Mouse (Mus musculus) R1 (cell line): ENCODE measurements around the gene Rnasek.

Experiments used
- DNase-seq: peaks from one replicate; pipeline ENCODE4 v3.0.0-alpha.2; 2018; ENCODE audit warnings: low read depth, low spot score

Gene Rnasek

DNA sequence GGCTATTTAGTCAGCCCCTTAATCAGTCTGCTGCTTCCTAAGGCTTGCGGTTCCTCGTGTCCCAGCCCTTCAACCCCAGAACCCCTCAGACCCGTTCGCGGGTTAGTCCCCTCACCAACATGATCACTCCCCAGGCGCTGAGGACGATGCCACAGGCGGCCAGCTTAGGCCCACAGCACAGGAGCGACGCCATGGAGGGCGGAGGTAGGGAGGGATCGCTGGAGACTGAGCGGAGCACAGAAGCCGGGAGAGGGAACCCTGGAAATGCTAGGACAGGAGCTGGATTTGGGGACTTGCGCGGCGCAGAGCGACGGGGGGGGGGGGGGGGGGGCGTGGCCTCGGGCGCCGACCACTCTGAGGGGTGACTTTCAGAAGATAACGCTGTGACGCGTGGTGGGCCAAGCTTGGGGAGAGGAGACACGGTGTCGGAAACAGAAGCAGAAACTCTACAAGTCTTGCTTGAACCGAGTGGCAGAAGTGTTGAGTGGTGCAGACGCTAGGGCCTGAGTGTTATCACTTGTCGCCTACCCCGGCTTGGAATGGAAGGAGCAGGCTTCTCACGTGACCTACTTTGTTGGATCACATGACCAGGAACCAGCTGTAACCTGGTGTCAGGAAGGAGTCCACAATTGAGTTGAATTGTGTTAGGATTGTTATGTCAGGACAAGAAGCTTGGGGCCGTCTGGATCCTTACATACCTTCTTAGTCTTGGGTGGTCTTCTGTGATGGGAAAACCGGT, at the start of gene Rnasek, which contains the start of gene Gm21988:
TSS of gene Rnasek (minus strand) at position 302 of the 739 bp plus-strand sequence.
TSS of gene Gm21988 (minus strand) at position 290 of the 739 bp plus-strand sequence.
- peak; percentile 92 for DNase-seq

GRCm38 (mm10) chr11:70289236-70289635, 49.6 kb upstream of the Rnasek start:
- DNase-seq, result no peak

DNA sequence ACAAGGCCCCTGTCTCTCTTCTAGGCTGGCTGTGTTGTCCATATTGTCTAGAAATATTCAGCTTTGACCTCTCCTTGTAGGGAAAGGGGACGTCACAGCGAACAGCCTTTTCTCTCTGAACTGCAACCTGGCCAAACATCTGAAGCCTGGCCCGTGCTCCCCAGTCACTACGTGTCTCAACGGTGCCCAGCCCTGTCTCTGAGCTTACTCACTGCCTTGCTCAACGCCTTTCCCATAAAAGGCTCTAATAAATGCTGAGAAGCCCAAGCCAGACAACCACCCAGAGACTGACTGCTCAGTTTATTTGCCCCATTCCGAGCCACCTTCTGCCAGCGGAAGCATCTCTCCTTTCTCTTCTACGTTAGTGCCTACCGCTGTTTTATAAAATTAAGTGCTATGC, 48.5 kb upstream of the Rnasek start:
- no peak for DNase-seq

DNA sequence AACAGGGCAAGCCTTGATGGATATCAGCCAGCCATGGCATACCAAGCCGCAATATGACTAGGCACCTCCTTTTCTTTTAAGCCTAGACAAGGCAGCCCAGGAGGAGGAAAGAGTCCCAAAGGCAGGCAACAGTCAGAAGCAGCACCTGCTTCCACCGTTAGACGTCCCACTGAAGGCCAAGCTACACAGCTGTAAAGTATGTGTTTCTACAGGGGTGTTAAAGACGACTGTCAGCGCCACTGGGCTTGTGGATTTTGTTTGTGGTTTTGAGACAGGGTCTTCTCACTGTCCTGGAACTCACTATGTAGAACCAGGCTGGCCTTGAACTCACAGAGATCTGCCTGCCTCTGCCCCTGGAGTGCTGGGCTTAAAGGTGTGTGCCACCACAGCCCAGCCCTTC, 46.0 kb upstream of the Rnasek start:
- no peak for DNase-seq

DNA sequence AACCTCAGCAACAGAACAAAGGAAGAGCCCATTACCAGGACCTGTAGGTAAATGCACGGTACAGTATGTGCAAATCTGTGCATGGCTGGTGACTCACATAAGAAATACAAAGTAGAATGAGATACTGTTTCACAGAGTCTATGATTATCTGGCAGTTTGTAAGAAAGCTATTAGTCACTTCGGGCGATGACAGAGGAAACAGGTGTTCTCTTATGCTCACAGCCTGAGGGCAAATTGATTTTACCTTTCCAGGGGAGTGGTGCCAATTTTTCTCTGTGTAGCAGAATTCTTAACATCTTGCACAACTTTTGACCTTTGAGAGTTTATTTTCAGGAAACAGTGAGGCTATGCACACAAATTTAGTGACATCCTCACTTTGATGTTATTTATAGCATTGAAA, 45.1 kb upstream of the Rnasek start:
- DNase-seq, result no peak

GRCm38 (mm10) chr11:70283666-70284065, 44.0 kb upstream of the Rnasek start:
- DNase-seq, result no peak

GRCm38 (mm10) chr11:70280441-70280840, 40.8 kb upstream of the Rnasek start:
- no peak for DNase-seq

DNA sequence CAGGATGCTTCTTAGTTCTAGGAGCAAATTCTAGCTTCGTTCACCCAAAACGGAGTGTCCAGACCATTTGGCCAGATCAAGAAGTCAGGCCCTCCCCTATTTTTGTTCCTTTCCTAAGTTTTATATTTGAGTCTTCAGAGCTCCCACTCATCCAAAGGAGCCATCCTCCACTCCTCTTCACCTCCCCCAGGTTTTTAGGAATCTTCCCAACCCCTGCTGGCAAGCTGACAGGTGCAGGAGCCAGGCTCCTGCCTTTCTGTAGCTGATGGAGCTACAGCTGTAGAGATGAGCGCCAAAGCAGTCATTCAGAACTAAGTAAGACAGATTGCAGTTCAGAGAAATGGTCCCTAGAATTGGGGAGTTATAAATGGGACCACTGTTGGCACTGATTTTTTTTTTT, 39.3 kb upstream of the Rnasek start:
- DNase-seq, result no peak

GRCm38 (mm10) chr11:70271641-70272040, 32.0 kb upstream of the Rnasek start:
- no peak for DNase-seq

DNA sequence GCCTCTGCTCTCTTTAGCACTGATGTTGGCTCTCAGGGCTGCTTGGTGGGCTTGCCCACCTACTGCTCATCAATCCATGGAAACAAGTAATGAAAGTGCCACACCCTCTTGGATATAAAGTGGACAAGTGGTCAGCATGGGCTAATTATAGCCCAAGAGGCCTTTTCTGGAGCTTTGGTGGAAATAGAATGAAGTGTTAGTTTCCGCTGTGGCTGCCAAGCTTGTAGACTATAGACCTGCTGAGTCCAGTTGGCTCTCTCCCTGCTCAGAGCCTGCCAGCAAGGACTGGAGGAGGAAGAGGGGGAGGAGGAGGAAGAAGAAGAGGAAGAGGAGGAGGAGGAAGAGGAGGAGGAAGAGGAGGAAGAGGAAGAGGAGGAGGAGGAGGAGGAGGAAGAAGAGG, 26.8 kb upstream of the Rnasek start:
- DNase-seq, result no peak

GRCm38 (mm10) chr11:70265819-70266218, 26.2 kb upstream of the Rnasek start:
- no peak for DNase-seq

DNA sequence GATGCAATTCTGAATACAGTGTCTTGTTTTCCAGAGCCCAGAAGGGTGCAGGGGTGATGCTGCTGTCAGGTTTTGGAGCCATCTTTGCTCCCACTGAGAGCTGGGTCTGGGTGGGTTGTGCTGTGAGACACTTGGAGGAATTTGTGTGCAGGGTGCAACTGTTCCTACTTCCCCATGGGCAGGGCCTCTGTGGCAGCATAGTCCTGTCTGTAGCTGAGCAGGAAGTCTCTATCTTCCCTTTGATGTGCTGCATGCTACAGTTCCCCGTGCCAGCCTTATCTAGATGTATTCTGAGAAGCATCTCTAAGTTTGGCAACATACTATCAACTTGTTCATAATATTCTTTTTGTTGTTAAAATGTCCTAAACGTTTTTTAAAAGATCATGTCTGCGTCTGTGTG, 25.6 kb upstream of the Rnasek start:
- DNase-seq, result no peak

- no peak for DNase-seq
Observed at GRCm38 (mm10) chr11:70259035-70259434, 19.4 kb upstream of the Rnasek start.

GRCm38 (mm10) chr11:70254931-70255531, 15.4 kb upstream of the Rnasek start, which contains the start of gene Alox12:
TSS of gene Alox12 (minus strand) at chr11:70255353.
- peak; percentile 75 for DNase-seq

GRCm38 (mm10) chr11:70254337-70254736, 14.7 kb upstream of the Rnasek start:
- DNase-seq, result no peak

GRCm38 (mm10) chr11:70251853-70252252, 12.2 kb upstream of the Rnasek start:
- DNase-seq, result no peak

DNA sequence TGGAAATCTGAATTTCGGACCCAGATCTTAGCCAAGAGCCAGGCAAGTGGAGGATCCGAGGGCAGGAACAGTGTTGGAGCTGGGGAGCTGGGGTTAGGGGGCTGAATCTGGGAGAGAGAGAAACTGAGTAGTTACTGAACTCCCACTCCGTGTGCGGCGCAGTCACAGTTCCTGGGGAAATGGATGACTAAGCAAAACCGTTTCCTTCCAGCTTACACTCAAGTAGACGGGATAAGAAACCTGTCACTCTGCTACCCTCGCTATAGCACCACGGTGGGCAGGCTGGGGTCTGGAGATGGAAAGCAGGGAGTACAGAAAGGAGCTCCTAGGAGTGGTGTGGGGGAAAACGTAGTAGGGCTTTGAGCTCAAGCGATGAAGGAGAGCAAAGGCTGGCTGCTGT, 10.5 kb upstream of the Rnasek start:
- DNase-seq, result no peak

DNA sequence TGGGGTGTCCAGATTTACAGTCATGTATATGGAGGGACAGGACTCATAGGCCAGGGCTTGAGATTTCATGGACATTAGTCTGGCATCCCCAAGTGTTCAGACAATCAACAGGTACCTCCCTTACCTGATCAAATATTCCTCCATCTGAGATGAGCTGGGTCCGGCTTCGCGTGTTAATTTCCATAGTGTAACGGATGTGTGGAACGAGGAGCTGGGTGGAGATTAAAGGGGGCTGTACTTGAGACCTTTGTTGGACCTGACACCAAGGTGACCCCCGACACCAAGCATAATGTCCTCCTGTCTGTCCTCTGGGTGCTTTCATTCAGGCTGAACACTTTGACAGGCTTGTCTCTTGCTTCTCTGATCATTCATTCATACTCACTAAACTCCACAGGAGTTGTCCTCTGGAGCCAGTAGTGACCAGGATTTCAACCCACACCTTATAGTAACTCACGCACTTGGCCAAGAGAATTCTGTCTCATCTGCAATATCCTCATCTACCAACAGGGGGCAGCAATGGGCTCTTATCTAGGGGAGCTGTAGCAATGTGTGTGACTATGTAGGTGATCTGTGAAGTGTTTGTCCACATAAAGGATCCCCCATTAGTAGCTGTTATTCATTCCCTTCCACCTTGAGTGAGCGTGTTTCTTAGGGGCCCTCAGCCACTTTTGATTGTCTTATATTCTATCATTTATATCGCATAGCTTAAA, 7.6 kb upstream of the Rnasek start:
- DNase-seq, result peak; percentile 79

DNA sequence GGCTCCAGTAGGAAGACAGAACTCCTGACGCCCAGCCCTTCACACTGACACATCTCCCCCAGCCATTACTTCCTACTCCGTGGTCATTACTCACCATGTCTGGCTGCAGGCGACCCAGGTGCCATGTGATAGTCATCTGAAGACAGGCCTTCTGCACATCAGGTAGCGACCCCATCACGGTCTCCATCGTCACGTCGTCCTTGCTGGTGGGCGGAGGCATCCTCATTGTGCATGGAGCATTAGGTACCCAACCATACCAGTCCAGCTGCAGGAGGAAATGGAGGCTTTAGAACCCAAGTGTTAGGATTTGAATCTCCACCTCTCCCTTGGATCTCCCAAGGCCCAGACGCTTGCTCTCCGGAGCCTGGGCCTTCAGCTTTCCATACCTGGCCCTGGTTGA, 2.9 kb upstream of the Rnasek start:
- DNase-seq, result no peak

- DNase-seq, result no peak
Observed at GRCm38 (mm10) chr11:70238591-70239440, 826 bp downstream of the Rnasek start.

DNA sequence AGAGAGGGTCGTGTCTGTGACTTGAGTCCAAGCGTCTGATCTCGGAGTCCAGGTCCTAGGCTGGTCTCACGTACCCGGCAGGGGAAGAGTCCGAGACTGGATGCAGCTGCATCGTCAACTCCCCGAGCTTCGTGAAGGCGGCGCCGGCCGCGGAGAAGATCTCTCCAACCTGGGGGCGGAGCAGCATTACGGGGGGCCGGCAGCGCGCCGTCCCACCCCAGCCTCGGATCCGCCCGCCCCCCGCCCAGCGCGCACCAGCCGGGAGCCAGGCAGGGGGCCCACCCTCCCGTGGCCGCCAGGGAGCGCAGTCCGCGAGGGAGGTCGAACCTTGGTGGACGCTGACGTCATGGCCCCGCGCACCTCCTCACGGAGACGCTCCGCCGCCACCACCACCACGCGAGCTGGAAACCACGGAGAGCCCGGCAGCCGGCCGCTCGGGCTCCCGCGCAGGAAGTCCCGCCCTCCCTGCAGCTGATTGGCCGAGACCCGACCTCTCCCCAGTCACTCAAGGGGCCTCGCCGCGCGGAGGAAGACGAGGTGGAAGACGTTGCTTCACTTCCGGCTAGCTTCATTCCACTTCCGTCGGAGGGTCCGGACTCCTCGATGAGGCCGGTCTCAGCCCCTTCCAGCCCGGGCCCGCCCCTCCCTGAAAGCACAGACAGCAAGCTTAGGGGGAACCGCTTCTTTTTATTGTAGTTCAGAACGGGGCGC, 2.0 kb downstream of the Rnasek start, which contains the start of gene 0610010K14Rik:
TSS of gene 0610010K14Rik (minus strand) at position 458 of the 711 bp plus-strand sequence.
- peak; percentile 97 for DNase-seq
